ENCODE assay signal across 13 mouse cellular contexts in genomic region chr5:144866923-144867322, GRCm38 (mm10).
DNase-seq lines count a peak whose midpoint lies in the region; ATAC-seq and TF ChIP-seq lines count a peak whose summit lies in the region.
"Had no signal": no experiment of that assay in that cellular context is flagged by ENCODE, and none has a peak within 500 bp of the region (broad histone marks: within the 10 kb centered on the region; RNA-seq: fewer than 3 reads in every experiment).

No protein-coding gene starts in this region.

- no peak for DNase-seq in heart, adult 2 months
- no peak for DNase-seq in liver, embryonic 14.5 days (ENCODE audit: low read depth in 3 of 3, low spot score in 3 of 3)
- no peak for DNase-seq in liver, embryonic 11.5 days (ENCODE audit: low spot score)
- DNase-seq in Muller cell, postnatal 12 days (ENCODE audit: inconsistent ontology term): peak; percentile 14
- no peak for DNase-seq in urinary bladder, adult 2 months (ENCODE audit: low spot score)
- DNase-seq in adrenal gland, adult 8-10 months: no peak
- DNase-seq: heart, postnatal 36 days had no signal

- intact Hi-C loops in heart, adult 2 months (cut with DNase I): no loop called here

- no peak for TF ChIP-seq EP300 in heart, adult 2 months (IDR thresholded peaks at IDR 0.05; ENCODE audit: insufficient read depth, low read depth, low read length)
- no peak for TF ChIP-seq EP300 in liver, embryonic 14.5 days (IDR thresholded peaks at IDR 0.05; ENCODE audit: low read depth)

- TF ChIP-seq CTCF in heart, adult 2 months (IDR thresholded peaks at IDR 0.05): peak; percentile 63
- peak; percentile 27; the same call in 1 of the 2 replicates for TF ChIP-seq CTCF in liver, embryonic 14.5 days (IDR thresholded peaks at IDR 0.05; ENCODE audit: low read depth)

- H3K79me2 ChIP-seq in heart, adult 2 months (replicated peaks; ENCODE audit: control insufficient read depth, insufficient read depth, low read length): no peaks in the 10 kb centered on the region

- H3K36me3 ChIP-seq in heart, adult 2 months (ENCODE audit: control insufficient read depth, insufficient read depth, low read length): no peaks in the 10 kb centered on the region
- peaks cover 2% of the 10 kb centered on the region; the same call in 1 of the 2 replicates for H3K36me3 ChIP-seq in heart, embryonic 11.5 days (ENCODE audit: control insufficient read depth, insufficient read depth, low read length)
- no peaks in the 10 kb centered on the region for H3K36me3 ChIP-seq in liver, embryonic 14.5 days (replicated peaks; ENCODE audit: control insufficient read depth, insufficient read depth, low read depth)
- no peaks in the 10 kb centered on the region for H3K36me3 ChIP-seq in liver, embryonic 11.5 days (ENCODE audit: control insufficient read depth, insufficient read depth, low read length)
- H3K36me3 ChIP-seq: embryonic facial prominence, embryonic 12.5 days; limb, embryonic 15.5 days; stomach, embryonic 15.5 days had no signal

- TF ChIP-seq POLR2A in heart, adult 2 months (IDR thresholded peaks at IDR 0.05; ENCODE audit: insufficient read depth, low read depth, low read length): no peak

- no peaks in the 10 kb centered on the region for H3K9me3 ChIP-seq in heart, embryonic 11.5 days (replicated peaks; ENCODE audit: control insufficient read depth, low read length)
- H3K9me3 ChIP-seq in liver, embryonic 14.5 days (ENCODE audit: control insufficient read depth, low read length): no peaks in the 10 kb centered on the region
- no peaks in the 10 kb centered on the region for H3K9me3 ChIP-seq in liver, embryonic 11.5 days (ENCODE audit: control insufficient read depth, low read length)
- H3K9me3 ChIP-seq: embryonic facial prominence, embryonic 12.5 days; limb, embryonic 15.5 days; stomach, embryonic 15.5 days had no signal

- no peaks in the 10 kb centered on the region; the same call in 1 of the 2 replicates for H3K4me1 ChIP-seq in heart, adult 2 months (ENCODE audit: control insufficient read depth, insufficient read depth, low read length)
- H3K4me1 ChIP-seq in heart, embryonic 11.5 days (ENCODE audit: control insufficient read depth, insufficient read depth, low read length): no peaks in the 10 kb centered on the region
- H3K4me1 ChIP-seq in liver, embryonic 14.5 days (replicated peaks; ENCODE audit: control insufficient read depth in 2 of 2, insufficient read depth in 2 of 2, low read length in 1 of 2): no peaks in the 10 kb centered on the region
- no peaks in the 10 kb centered on the region for H3K4me1 ChIP-seq in liver, embryonic 11.5 days (replicated peaks; ENCODE audit: control insufficient read depth, insufficient read depth, low read length)
- H3K4me1 ChIP-seq: embryonic facial prominence, embryonic 12.5 days; stomach, embryonic 15.5 days had no signal

- no peak overlapping the region for H3K4me3 ChIP-seq in heart, adult 2 months
- no peak overlapping the region for H3K4me3 ChIP-seq in heart, embryonic 11.5 days (ENCODE audit: low read depth, low read length)
- H3K4me3 ChIP-seq in liver, embryonic 14.5 days (ENCODE audit: insufficient read depth in 1 of 2, low read depth in 2 of 2, low read length in 2 of 2): no peak overlapping the region
- no peak overlapping the region for H3K4me3 ChIP-seq in liver, embryonic 11.5 days (ENCODE audit: low read depth, low read length)
- H3K4me3 ChIP-seq: embryonic facial prominence, embryonic 12.5 days; limb, embryonic 15.5 days; stomach, embryonic 15.5 days had no signal

- no peak overlapping the region for H3K4me2 ChIP-seq in heart, embryonic 11.5 days
- no peak overlapping the region for H3K4me2 ChIP-seq in liver, embryonic 14.5 days (ENCODE audit: low read depth)
- H3K4me2 ChIP-seq in liver, embryonic 11.5 days: no peak overlapping the region
- H3K4me2 ChIP-seq: embryonic facial prominence, embryonic 12.5 days; limb, embryonic 15.5 days; stomach, embryonic 15.5 days had no signal

- H3K27ac ChIP-seq in heart, adult 2 months: no peak overlapping the region
- H3K27ac ChIP-seq in heart, embryonic 11.5 days (ENCODE audit: low read depth, low read length): no peak overlapping the region
- no peak overlapping the region for H3K27ac ChIP-seq in liver, embryonic 14.5 days
- no peak overlapping the region for H3K27ac ChIP-seq in liver, embryonic 11.5 days (ENCODE audit: low read depth, low read length)
- H3K27ac ChIP-seq: embryonic facial prominence, embryonic 12.5 days; limb, embryonic 15.5 days; stomach, embryonic 15.5 days had no signal

- H3K9ac ChIP-seq in heart, adult 2 months (ENCODE audit: low read depth, low read length): no peak overlapping the region
- H3K9ac ChIP-seq in heart, embryonic 11.5 days (ENCODE audit: low read depth, low read length): no peak overlapping the region
- H3K9ac ChIP-seq in liver, embryonic 14.5 days (replicated peaks): no peak overlapping the region
- H3K9ac ChIP-seq in liver, embryonic 11.5 days (ENCODE audit: low read depth, low read length): no peak overlapping the region
- H3K9ac ChIP-seq: embryonic facial prominence, embryonic 12.5 days; limb, embryonic 15.5 days; stomach, embryonic 15.5 days had no signal

- 63% methylated on average over 8 of the region's 8 CpGs for WGBS in heart, adult 2 months
- 77% methylated on average over 8 of the region's 8 CpGs for WGBS in heart, embryonic 11.5 days (ENCODE audit: insufficient replicate concordance)
- WGBS in liver, embryonic 14.5 days (ENCODE audit: insufficient replicate concordance): 74% methylated on average over 8 of the region's 8 CpGs
- WGBS in liver, embryonic 11.5 days: 88% methylated on average over 8 of the region's 8 CpGs

- H3K27me3 ChIP-seq in heart, adult 2 months (ENCODE audit: control insufficient read depth, insufficient read depth, low read length): no peaks in the 10 kb centered on the region
- no peaks in the 10 kb centered on the region for H3K27me3 ChIP-seq in heart, embryonic 11.5 days (ENCODE audit: control insufficient read depth, insufficient read depth, low read length)
- H3K27me3 ChIP-seq in liver, embryonic 14.5 days (ENCODE audit: control insufficient read depth, insufficient read depth, low read length): no peaks in the 10 kb centered on the region
- no peaks in the 10 kb centered on the region for H3K27me3 ChIP-seq in liver, embryonic 11.5 days (replicated peaks; ENCODE audit: control insufficient read depth, insufficient read depth, low read length)
- H3K27me3 ChIP-seq: embryonic facial prominence, embryonic 12.5 days; limb, embryonic 15.5 days; stomach, embryonic 15.5 days had no signal

- ATAC-seq in heart, embryonic 11.5 days (replicated peaks; ENCODE audit: insufficient number of reproducible peaks, low FRiP score, low TSS enrichment): no peak
- no peak for ATAC-seq in liver, embryonic 14.5 days (ENCODE audit: insufficient read depth)
- no peak for ATAC-seq in liver, embryonic 11.5 days (replicated peaks; ENCODE audit: low FRiP score)
- peak; percentile 44; the same call in 1 of the 2 replicates for ATAC-seq in megakaryocyte progenitor cell, adult 5-6 weeks (replicated peaks; ENCODE audit: poor library complexity)
- ATAC-seq: midbrain, embryonic 16.5 days had no signal
